Mouse (Mus musculus): ENCODE measurements around the gene Scgb2b20.
"Not testable (repeated sequence)": the region's sequence is repeated elsewhere in the genome, so short reads cannot be mapped to it uniquely, and the experiment has no call there.

The Scgb2b20 gene

GRCm38 (mm10) chr7:33366222-33366621 is at the start of gene Scgb2b20:
Gene Scgb2b20 (minus strand): TSS chr7:33366322.
- in situ Hi-C loops (cut with MboI; ENCODE audit: low pct_unique_long_range_greater_than_20kb in 1 of 2, low sequenced_read_pairs in 2 of 2, unreplicated experiment in 1 of 2), result not testable (repeated sequence)

- in situ Hi-C loops (cut with MboI; ENCODE audit: low pct_unique_long_range_greater_than_20kb in 1 of 2, low sequenced_read_pairs in 2 of 2, unreplicated experiment in 1 of 2), result not testable (repeated sequence)
Observed at GRCm38 (mm10) chr7:33409681-33410080, 43.6 kb upstream of the Scgb2b20 start.

- in situ Hi-C loops (cut with MboI; ENCODE audit: low pct_unique_long_range_greater_than_20kb in 1 of 2, low sequenced_read_pairs in 2 of 2, unreplicated experiment in 1 of 2), result no loop called here
Observed at GRCm38 (mm10) chr7:33401650-33402049, 35.5 kb upstream of the Scgb2b20 start.

GRCm38 (mm10) chr7:33399749-33400148 is 33.6 kb upstream of the Scgb2b20 start:
- in situ Hi-C loops (cut with MboI; ENCODE audit: low pct_unique_long_range_greater_than_20kb in 1 of 2, low sequenced_read_pairs in 2 of 2, unreplicated experiment in 1 of 2), result not testable (repeated sequence)

- in situ Hi-C loops (cut with MboI; ENCODE audit: low pct_unique_long_range_greater_than_20kb in 1 of 2, low sequenced_read_pairs in 2 of 2, unreplicated experiment in 1 of 2), result not testable (repeated sequence)
Observed at GRCm38 (mm10) chr7:33372934-33373333, 6.8 kb upstream of the Scgb2b20 start, which contains the start of gene Scgb1b20. Gene Scgb1b20 (plus strand): TSS chr7:33373234.
